Mouse (Mus musculus) heart, embryonic 13.5 days (tissue): ENCODE data around the gene Cacna1d. TPM values are rescaled to one million over a fixed set of nuclear protein-coding genes. Genes with fewer than 3 reads are reported as not detected.

Experiments
- ATAC-seq: fragments of 200-750 bp; cut with Nextera tagmentation; 2 replicates; pipeline ENCODE4 v1.8.0; 2017; ENCODE audit warnings: moderate TSS enrichment; ENCODE audit not compliant: insufficient number of reproducible peaks, low FRiP score, low TSS enrichment; ENCODE audit errors: extremely low read depth
- H3K27ac ChIP-seq: fragments of 300-500 bp; sonication (generic); replicated peaks from 2 replicates; pipeline ENCODE4 v1.5.1; 2015; ENCODE audit warnings: moderate library complexity, mild to moderate bottlenecking, inconsistent platforms
- H3K27me3 ChIP-seq: fragments of 300-500 bp; sonication (generic); replicated peaks from 2 replicates; pipeline ENCODE4 v1.6.1; 2015; ENCODE audit warnings: mild to moderate bottlenecking, inconsistent platforms
- H3K36me3 ChIP-seq: fragments of 300-500 bp; sonication (generic); 2 replicates; pipeline ENCODE4 v1.6.1; 2015; ENCODE audit warnings: mild to moderate bottlenecking, inconsistent platforms
- H3K4me1 ChIP-seq: fragments of 300-500 bp; sonication (generic); 2 replicates; pipeline ENCODE4 v1.6.1; 2015; ENCODE audit warnings: inconsistent platforms
- H3K4me2 ChIP-seq: fragments of 300-500 bp; sonication (generic); 2 replicates; pipeline ENCODE4 v1.6.1; 2015; ENCODE audit warnings: inconsistent platforms, mild to moderate bottlenecking, moderate library complexity
- H3K4me3 ChIP-seq: fragments of 300-500 bp; sonication (generic); 2 replicates; pipeline ENCODE4 v1.5.1; 2015; ENCODE audit warnings: moderate library complexity, mild to moderate bottlenecking, inconsistent platforms
- H3K9ac ChIP-seq: fragments of 300-500 bp; sonication (generic); 2 replicates; pipeline ENCODE4 v1.6.1; 2015; ENCODE audit warnings: inconsistent platforms, mild to moderate bottlenecking, moderate library complexity
- H3K9me3 ChIP-seq: fragments of 300-500 bp; sonication (generic); 2 replicates; pipeline ENCODE4 v1.6.1; 2016; ENCODE audit warnings: inconsistent platforms
- WGBS: fragments of 180-500 bp; shearing (Covaris S2); methylation state at CpG from one replicate; pipeline ENCODE4 v1.1.7; 2015; ENCODE audit warnings: mixed read lengths; 5-methylcytosine and 5-hydroxymethylcytosine counted together
- polyA plus RNA-seq: library from polyadenylated mRNA; unstranded; fragments of >200 nt; fragmentation: Nextera tagmentation; extraction: Ambion mirVana; gene quantifications from 2 replicates; pipeline ENCODE4 v1.2.1, GENCODE M21; 2015

Gene Cacna1d
- polyA plus RNA-seq, 1 experiment from 2014 or later, result 8.0 TPM

DNA sequence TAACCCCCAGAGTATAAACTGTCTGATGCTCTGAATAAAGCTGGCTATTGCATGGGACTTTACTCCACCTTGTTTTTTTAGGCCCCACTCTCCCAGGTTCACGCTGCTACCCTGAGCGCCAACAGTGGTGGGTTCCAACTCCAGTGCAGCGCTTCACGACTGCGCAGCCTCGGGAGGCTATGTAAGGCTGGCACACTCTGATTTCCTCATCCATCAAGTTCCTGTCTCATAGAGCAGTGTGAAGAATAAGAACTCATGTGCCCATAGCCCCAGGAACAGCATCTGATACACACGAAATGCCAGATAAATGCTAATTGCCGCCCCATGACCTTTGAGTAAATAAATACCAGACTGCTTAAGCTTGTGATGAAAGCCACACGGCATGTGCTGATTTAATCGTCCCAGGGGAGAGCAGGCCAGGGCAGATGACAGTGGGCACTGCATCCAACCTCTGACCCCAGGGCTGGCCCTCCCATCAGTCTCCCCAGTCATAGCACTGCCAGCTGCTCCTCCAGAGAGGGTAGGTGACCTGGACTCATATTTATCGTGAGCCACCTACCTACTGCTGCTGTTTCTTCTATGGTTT lies 352.8 kb downstream of the Cacna1d start:
- no peak overlapping the region for H3K4me2 ChIP-seq
- WGBS, result 59% methylated on average over 11 of the region's 11 CpGs
- no peaks in the 10 kb centered on the region for H3K9me3 ChIP-seq
- H3K9ac ChIP-seq, result no peak overlapping the region
- H3K4me3 ChIP-seq, result no peak overlapping the region
- ATAC-seq, result no peak
- H3K36me3 ChIP-seq, result no peaks in the 10 kb centered on the region
- H3K4me1 ChIP-seq, result peaks cover 26% of the 10 kb centered on the region
- no peak overlapping the region for H3K27ac ChIP-seq
- H3K27me3 ChIP-seq, result no peaks in the 10 kb centered on the region; the same call in 1 of the 2 replicates

- H3K4me2 ChIP-seq, result no peak overlapping the region
- 76% methylated on average over 3 of the region's 3 CpGs for WGBS
- no peaks in the 10 kb centered on the region for H3K9me3 ChIP-seq
- H3K36me3 ChIP-seq, result no peaks in the 10 kb centered on the region
- H3K27me3 ChIP-seq, result no peaks in the 10 kb centered on the region; the same call in 1 of the 2 replicates
- peaks cover 26% of the 10 kb centered on the region for H3K4me1 ChIP-seq
- H3K9ac ChIP-seq, result no peak overlapping the region
- no peak for ATAC-seq
- no peak overlapping the region for H3K4me3 ChIP-seq
- H3K27ac ChIP-seq, result no peak overlapping the region
Observed at GRCm38 (mm10) chr14:30137961-30138360, 353.3 kb downstream of the Cacna1d start.

GRCm38 (mm10) chr14:30136965-30137364 lies 354.3 kb downstream of the Cacna1d start:
- H3K4me1 ChIP-seq, result peaks cover 26% of the 10 kb centered on the region
- H3K4me3 ChIP-seq, result no peak overlapping the region
- H3K27ac ChIP-seq, result no peak overlapping the region
- H3K27me3 ChIP-seq, result no peaks in the 10 kb centered on the region; the same call in 1 of the 2 replicates
- WGBS, result 12% methylated on average over 8 of the region's 8 CpGs
- ATAC-seq, result no peak
- H3K9me3 ChIP-seq, result no peaks in the 10 kb centered on the region
- H3K4me2 ChIP-seq, result no peak overlapping the region
- no peaks in the 10 kb centered on the region for H3K36me3 ChIP-seq
- 0 out of 2 replicates have a peak overlapping the region, but pooled peaks have one; percentile 37 for H3K9ac ChIP-seq

DNA sequence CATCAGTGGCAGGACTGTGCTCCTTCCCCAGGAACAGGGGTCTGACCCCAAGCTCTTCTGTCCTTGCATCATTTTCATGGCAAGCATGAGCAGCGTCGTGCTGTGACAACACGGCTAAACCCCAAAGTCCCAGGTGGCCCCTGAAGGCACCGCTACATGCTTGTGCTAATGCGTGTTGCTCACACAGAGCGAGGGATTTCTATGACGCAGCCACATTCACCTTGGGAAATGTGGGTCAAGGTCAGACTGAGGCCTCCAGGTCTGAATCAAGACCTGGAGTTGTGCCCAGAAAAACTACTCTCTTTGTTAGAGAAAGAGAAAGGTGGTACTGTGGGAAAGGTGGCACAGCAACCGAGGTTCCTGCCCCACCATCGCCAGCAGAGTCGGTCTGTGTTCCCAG lies 355.9 kb downstream of the Cacna1d start:
- ATAC-seq, result no peak

DNA sequence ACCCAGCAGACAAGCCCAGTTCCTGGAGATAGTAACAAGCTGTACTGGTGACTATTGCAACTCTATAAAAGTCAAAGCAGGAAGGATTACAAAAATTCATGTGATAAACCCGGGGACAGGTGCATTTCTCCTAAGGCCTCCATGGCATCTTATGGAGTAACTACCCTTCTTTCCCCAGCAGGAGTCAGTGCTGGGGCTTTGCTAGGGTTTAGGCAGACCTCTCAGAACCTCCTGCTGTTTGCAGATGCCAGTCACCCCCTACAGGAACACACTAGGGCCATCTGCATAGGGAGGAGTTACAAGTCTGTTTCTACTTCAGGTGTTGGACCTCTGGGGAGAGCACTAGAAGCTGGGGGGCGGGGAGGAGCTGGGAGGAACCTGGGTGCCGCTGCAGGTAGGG lies 357.6 kb downstream of the Cacna1d start:
- Histone ChIP-seq H3K4me2 (no peak overlapping the region), H3K27me3 (no peaks in the 10 kb centered on the region; the same call in 1 of the 2 replicates), H3K27ac (no peak overlapping the region), H3K4me1 (peaks cover 26% of the 10 kb centered on the region), H3K9ac (no peak overlapping the region), H3K36me3 (no peaks in the 10 kb centered on the region), H3K9me3 (no peaks in the 10 kb centered on the region), H3K4me3 (no peak overlapping the region)
- no peak for ATAC-seq
- WGBS, result 57% methylated on average over 3 of the region's 3 CpGs

More for the DNA sequence above, 355.9 kb downstream of the Cacna1d start:
- Histone ChIP-seq H3K4me1 (peaks cover 26% of the 10 kb centered on the region), H3K4me2 (no peak overlapping the region), H3K9ac (no peak overlapping the region), H3K27ac (no peak overlapping the region), H3K9me3 (no peaks in the 10 kb centered on the region), H3K27me3 (no peaks in the 10 kb centered on the region; the same call in 1 of the 2 replicates), H3K4me3 (no peak overlapping the region), H3K36me3 (no peaks in the 10 kb centered on the region)
- WGBS, result 71% methylated on average over 10 of the region's 10 CpGs

GRCm38 (mm10) chr14:30131256-30131655 lies 360.0 kb downstream of the Cacna1d start:
- no peak for ATAC-seq
- H3K4me1 ChIP-seq, result peaks cover 11% of the 10 kb centered on the region
- no peak overlapping the region for H3K27ac ChIP-seq
- H3K9me3 ChIP-seq, result no peaks in the 10 kb centered on the region
- WGBS, result 23% methylated on average over 3 of the region's 3 CpGs
- H3K36me3 ChIP-seq, result no peaks in the 10 kb centered on the region
- H3K4me2 ChIP-seq, result no peak overlapping the region
- no peak overlapping the region for H3K4me3 ChIP-seq
- no peaks in the 10 kb centered on the region; the same call in 1 of the 2 replicates for H3K27me3 ChIP-seq
- H3K9ac ChIP-seq, result no peak overlapping the region

DNA sequence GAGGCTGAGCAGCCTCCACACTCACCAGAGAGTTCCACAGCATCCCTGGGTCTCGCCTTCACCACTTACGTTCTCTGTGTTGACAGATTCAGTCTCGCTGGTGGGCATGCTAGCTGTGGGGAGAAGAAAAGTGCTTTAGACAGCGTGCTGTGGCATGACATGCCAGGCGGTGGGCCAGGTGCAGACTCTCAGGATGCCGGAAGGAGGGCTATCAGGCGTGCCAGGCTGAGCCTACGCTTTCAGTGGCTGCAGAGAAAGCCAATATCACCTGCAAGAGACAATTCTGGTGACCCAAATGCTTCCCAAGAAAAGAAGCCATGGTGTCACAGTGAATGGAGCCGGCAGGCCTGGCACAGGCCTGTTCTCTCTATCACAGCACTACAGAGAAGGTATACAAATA lies 361.2 kb downstream of the Cacna1d start:
- H3K27ac ChIP-seq, result no peak overlapping the region
- H3K36me3 ChIP-seq, result no peaks in the 10 kb centered on the region
- H3K9me3 ChIP-seq, result no peaks in the 10 kb centered on the region
- peaks cover 10% of the 10 kb centered on the region for H3K4me1 ChIP-seq
- H3K4me3 ChIP-seq, result no peak overlapping the region
- 82% methylated on average over 9 of the region's 9 CpGs for WGBS
- H3K4me2 ChIP-seq, result no peak overlapping the region
- H3K9ac ChIP-seq, result no peak overlapping the region
- ATAC-seq, result no peak
- H3K27me3 ChIP-seq, result no peaks in the 10 kb centered on the region; the same call in 1 of the 2 replicates

DNA sequence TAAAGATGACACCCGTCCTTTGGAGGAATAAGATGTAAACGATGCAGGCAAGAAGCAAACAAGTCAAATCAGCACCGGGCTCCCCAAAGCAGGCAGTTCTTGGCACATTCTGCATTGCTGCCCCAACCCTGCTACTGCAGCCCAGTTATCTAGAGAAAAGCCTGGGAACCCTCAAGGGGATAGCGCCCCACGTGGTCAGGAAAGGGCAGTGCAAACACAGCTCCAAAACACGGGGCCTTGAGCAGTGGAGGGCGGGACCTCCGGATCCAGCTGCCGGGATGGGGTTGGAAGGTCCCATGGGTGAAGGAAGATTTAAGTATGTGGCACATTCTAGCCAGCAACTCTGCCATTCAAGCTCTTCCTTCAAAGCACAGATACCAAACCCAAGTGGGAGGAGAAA lies 361.9 kb downstream of the Cacna1d start:
- Histone ChIP-seq H3K9me3 (no peaks in the 10 kb centered on the region), H3K9ac (no peak overlapping the region), H3K27me3 (no peaks in the 10 kb centered on the region), H3K36me3 (no peaks in the 10 kb centered on the region), H3K4me2 (no peak overlapping the region), H3K4me3 (no peak overlapping the region), H3K4me1 (peaks cover 12% of the 10 kb centered on the region; the same call in 1 of the 2 replicates), H3K27ac (no peak overlapping the region)
- ATAC-seq, result no peak
- WGBS, result 32% methylated on average over 9 of the region's 9 CpGs

- H3K9me3 ChIP-seq, result no peaks in the 10 kb centered on the region
- H3K9ac ChIP-seq, result no peak overlapping the region
- H3K27ac ChIP-seq, result no peak overlapping the region
- H3K4me3 ChIP-seq, result no peak overlapping the region
- 62% methylated on average over 20 of the region's 20 CpGs for WGBS
- ATAC-seq, result no peak
- no peaks in the 10 kb centered on the region for H3K27me3 ChIP-seq
- peaks cover 12% of the 10 kb centered on the region; the same call in 1 of the 2 replicates for H3K4me1 ChIP-seq
- H3K4me2 ChIP-seq, result no peak overlapping the region
- H3K36me3 ChIP-seq, result 0 out of 2 replicates have a peak, but pooled peaks cover 3% of the 10 kb centered on the region
Observed at GRCm38 (mm10) chr14:30124951-30125690, 366.1 kb downstream of the Cacna1d start.

- Histone ChIP-seq H3K4me1 (peaks cover 9% of the 10 kb centered on the region; the same call in 1 of the 2 replicates), H3K27ac (no peak overlapping the region), H3K9me3 (no peaks in the 10 kb centered on the region), H3K4me2 (no peak overlapping the region), H3K9ac (no peak overlapping the region), H3K27me3 (no peaks in the 10 kb centered on the region), H3K36me3 (peaks cover 16% of the 10 kb centered on the region), H3K4me3 (no peak overlapping the region)
- ATAC-seq, result no peak
- WGBS, result 67% methylated on average over 5 of the region's 5 CpGs
Observed at GRCm38 (mm10) chr14:30120023-30120422, 371.2 kb downstream of the Cacna1d start.

GRCm38 (mm10) chr14:30113392-30114108 lies 377.7 kb downstream of the Cacna1d start:
- Histone ChIP-seq H3K9ac (no peak overlapping the region), H3K27me3 (no peaks in the 10 kb centered on the region), H3K36me3 (peaks cover 18% of the 10 kb centered on the region), H3K27ac (peak overlapping the region; percentile 67), H3K4me1 (peaks cover 19% of the 10 kb centered on the region), H3K4me3 (no peak overlapping the region), H3K9me3 (no peaks in the 10 kb centered on the region), H3K4me2 (peak overlapping the region; percentile 0; the same call in 1 of the 2 replicates)
- ATAC-seq, result no peak
- WGBS, result 30% methylated on average over 9 of the region's 9 CpGs
